Mouse (Mus musculus): ENCODE measurements around the gene Epm2aip1. TPM values are rescaled to one million over a fixed set of nuclear protein-coding genes. Genes with fewer than 3 reads are reported as not detected.

The Epm2aip1 gene
- polyA plus RNA-seq, 1 experiment from 2014 or later, result 36.0 TPM

DNA sequence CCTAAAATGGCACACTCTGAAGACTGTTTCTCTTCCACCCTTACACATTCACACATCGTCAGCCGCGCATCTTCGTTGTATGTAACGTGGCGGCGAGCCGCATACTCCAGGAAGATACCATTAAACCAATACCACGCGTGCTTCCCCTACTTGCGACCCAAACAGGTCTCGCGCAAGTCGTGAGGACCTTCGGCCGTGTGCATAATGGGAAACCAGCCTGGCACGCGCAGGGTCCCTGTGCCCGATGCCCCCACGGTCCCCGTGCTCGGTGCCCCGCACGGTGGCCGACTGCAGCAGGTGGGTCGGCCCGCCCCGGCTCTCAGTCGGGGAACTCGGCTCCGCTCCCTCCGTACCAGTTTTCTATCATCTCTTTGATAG is 684 bp upstream of the Epm2aip1 start:
- under 1% methylated on average over 32 of the region's 32 CpGs for WGBS
- Histone ChIP-seq H3K4me1 (ENCODE audit: insufficient read depth) (peaks cover 24% of the 10 kb centered on the region), H3K9ac (peak overlapping the region; percentile 78), H3K27me3 (ENCODE audit: insufficient read depth, low read length) (no peaks in the 10 kb centered on the region), H3K36me3 (ENCODE audit: insufficient read depth) (peaks cover 38% of the 10 kb centered on the region), H3K4me2 (peak overlapping the region; percentile 69), H3K4me3 (ENCODE audit: low read depth, low read length) (peak overlapping the region; percentile 90), H3K27ac (ENCODE audit: low read depth) (peak overlapping the region; percentile 91), H3K9me3 (ENCODE audit: low read depth, low read length) (no peaks in the 10 kb centered on the region)
- DNase-seq (no peak), ATAC-seq (ENCODE audit: insufficient read depth) (peak; percentile 65)
- TF ChIP-seq CTCF (IDR thresholded peaks at IDR 0.05; ENCODE audit: low read depth), result no peak

DNA sequence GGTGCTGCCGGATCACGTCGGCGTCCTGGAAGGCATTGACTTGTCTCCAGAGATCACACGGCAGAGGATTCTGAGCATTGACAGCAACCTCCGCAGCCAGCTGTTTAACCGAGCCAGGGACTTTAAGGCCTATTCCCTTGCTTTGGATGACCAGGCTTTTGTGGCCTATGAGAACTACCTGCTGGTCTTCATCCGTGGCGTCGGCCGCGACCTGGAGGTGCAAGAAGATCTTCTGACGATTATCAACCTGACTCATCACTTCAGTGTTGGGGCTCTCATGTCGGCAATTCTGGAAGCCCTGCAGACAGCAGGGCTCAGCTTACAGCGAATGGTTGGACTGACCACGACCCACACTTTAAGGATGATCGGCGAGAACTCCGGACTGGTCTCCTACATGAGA is 627 bp downstream of the Epm2aip1 start:
- H3K4me2 ChIP-seq, result peak overlapping the region; percentile 91
- DNase-seq (peak; percentile 34), ATAC-seq (ENCODE audit: insufficient read depth) (no peak)
- peak overlapping the region; percentile 97 for H3K27ac ChIP-seq (ENCODE audit: low read depth)
- H3K27me3 ChIP-seq (ENCODE audit: insufficient read depth, low read length), result no peaks in the 10 kb centered on the region
- peaks cover 35% of the 10 kb centered on the region for H3K36me3 ChIP-seq (ENCODE audit: insufficient read depth)
- H3K4me3 ChIP-seq (ENCODE audit: low read depth, low read length), result peak overlapping the region; percentile 90
- H3K9ac ChIP-seq, result peak overlapping the region; percentile 91
- WGBS, result 4% methylated on average over 19 of the region's 19 CpGs
- TF ChIP-seq CTCF (IDR thresholded peaks at IDR 0.05; ENCODE audit: low read depth), result no peak
- no peaks in the 10 kb centered on the region for H3K9me3 ChIP-seq (ENCODE audit: low read depth, low read length)
- peaks cover 29% of the 10 kb centered on the region for H3K4me1 ChIP-seq (ENCODE audit: insufficient read depth)

- ATAC-seq (ENCODE audit: insufficient read depth), result no peak
- no peak overlapping the region for H3K27ac ChIP-seq (ENCODE audit: low read depth)
- WGBS, result 55% methylated on average over 15 of the region's 15 CpGs
- H3K27me3 ChIP-seq (ENCODE audit: insufficient read depth, low read length), result no peaks in the 10 kb centered on the region
- H3K4me3 ChIP-seq (ENCODE audit: low read depth, low read length), result peak overlapping the region; percentile 90
- TF ChIP-seq CTCF (IDR thresholded peaks at IDR 0.05; ENCODE audit: low read depth), result no peak
- no peaks in the 10 kb centered on the region for H3K9me3 ChIP-seq (ENCODE audit: low read depth, low read length)
- H3K4me2 ChIP-seq, result peak overlapping the region; percentile 91
- no peak for DNase-seq
- peaks cover 33% of the 10 kb centered on the region for H3K36me3 ChIP-seq (ENCODE audit: insufficient read depth)
- peak overlapping the region; percentile 91 for H3K9ac ChIP-seq
- peaks cover 29% of the 10 kb centered on the region for H3K4me1 ChIP-seq (ENCODE audit: insufficient read depth)
Measured at GRCm38 (mm10) chr9:111272996-111273785, 1.5 kb downstream of the Epm2aip1 start.

- 82% methylated on average over 1 of the region's 1 CpGs for WGBS
- Histone ChIP-seq H3K36me3 (ENCODE audit: insufficient read depth) (peaks cover 41% of the 10 kb centered on the region), H3K27ac (ENCODE audit: low read depth) (no peak overlapping the region), H3K4me3 (ENCODE audit: low read depth, low read length) (peak overlapping the region; percentile 90; the same call in 1 of the 2 replicates), H3K4me2 (peak overlapping the region; percentile 91), H3K9me3 (ENCODE audit: low read depth, low read length) (no peaks in the 10 kb centered on the region), H3K9ac (no peak overlapping the region), H3K4me1 (ENCODE audit: insufficient read depth) (peaks cover 29% of the 10 kb centered on the region), H3K27me3 (ENCODE audit: insufficient read depth, low read length) (no peaks in the 10 kb centered on the region)
- no peak for TF ChIP-seq CTCF (IDR thresholded peaks at IDR 0.05; ENCODE audit: low read depth)
- no peak for ATAC-seq (ENCODE audit: insufficient read depth)
- DNase-seq, result no peak
Measured at GRCm38 (mm10) chr9:111273958-111274357, 2.2 kb downstream of the Epm2aip1 start.

DNA sequence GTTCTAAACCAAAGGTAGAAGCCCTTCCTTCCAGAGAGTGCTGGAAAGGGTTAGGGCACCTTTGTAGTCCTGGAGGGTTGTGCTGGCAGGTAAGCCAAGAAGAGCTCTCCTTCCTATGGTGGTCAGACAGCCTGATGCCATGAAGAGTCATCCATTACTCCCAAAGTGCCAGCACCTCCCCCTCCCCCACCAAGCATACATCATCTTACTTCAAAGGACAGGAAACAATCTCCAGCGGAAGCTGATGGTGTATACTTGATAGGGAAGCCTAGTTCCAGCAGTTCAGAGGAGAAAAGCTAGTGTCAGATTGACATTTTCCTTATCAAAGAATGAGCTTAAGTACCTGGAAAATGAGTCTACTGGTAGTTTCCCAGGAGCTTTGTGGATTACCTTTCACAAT is 3.4 kb downstream of the Epm2aip1 start:
- H3K27me3 ChIP-seq (ENCODE audit: insufficient read depth, low read length), result no peaks in the 10 kb centered on the region
- DNase-seq (no peak), ATAC-seq (ENCODE audit: insufficient read depth) (no peak)
- H3K9ac ChIP-seq, result peak overlapping the region; percentile 24
- H3K4me3 ChIP-seq (ENCODE audit: low read depth, low read length), result peak overlapping the region; percentile 21
- peaks cover 29% of the 10 kb centered on the region for H3K4me1 ChIP-seq (ENCODE audit: insufficient read depth)
- H3K36me3 ChIP-seq (ENCODE audit: insufficient read depth), result peaks cover 49% of the 10 kb centered on the region
- no peaks in the 10 kb centered on the region for H3K9me3 ChIP-seq (ENCODE audit: low read depth, low read length)
- no peak overlapping the region for H3K27ac ChIP-seq (ENCODE audit: low read depth)
- H3K4me2 ChIP-seq, result peak overlapping the region; percentile 91
- no peak for TF ChIP-seq CTCF (IDR thresholded peaks at IDR 0.05; ENCODE audit: low read depth)
- WGBS, result 5% methylated on average over 1 of the region's 1 CpGs

DNA sequence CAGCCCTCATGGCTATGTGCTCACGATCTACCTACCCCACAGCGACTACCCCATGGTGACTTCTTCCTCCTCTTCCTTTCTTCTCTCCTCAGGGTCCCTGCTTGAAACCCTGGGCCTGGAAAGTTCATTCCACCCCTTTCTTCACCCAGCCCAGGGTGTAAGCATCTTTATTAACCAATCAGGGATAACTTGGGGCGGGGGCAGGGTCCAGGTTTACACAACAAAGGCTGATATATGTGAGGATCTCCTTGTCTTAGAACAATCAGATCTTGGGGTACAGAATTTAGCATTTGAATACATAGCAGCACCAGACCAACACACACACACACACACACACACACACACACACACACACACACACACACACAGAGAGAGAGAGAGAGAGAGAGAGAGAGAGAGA is 13.3 kb downstream of the Epm2aip1 start:
- no peak overlapping the region for H3K27ac ChIP-seq (ENCODE audit: low read depth)
- no peak for DNase-seq
- H3K36me3 ChIP-seq (ENCODE audit: insufficient read depth), result no peaks in the 10 kb centered on the region
- no peak for ATAC-seq (ENCODE audit: insufficient read depth)
- TF ChIP-seq CTCF (IDR thresholded peaks at IDR 0.05; ENCODE audit: low read depth), result no peak
- H3K27me3 ChIP-seq (ENCODE audit: insufficient read depth, low read length), result no peaks in the 10 kb centered on the region
- no peak overlapping the region for H3K4me2 ChIP-seq
- WGBS, result 52% methylated on average over 3 of the region's 3 CpGs
- H3K9me3 ChIP-seq (ENCODE audit: low read depth, low read length), result no peaks in the 10 kb centered on the region
- H3K4me1 ChIP-seq (ENCODE audit: insufficient read depth), result no peaks in the 10 kb centered on the region
- no peak overlapping the region for H3K9ac ChIP-seq
- H3K4me3 ChIP-seq (ENCODE audit: low read depth, low read length), result no peak overlapping the region

GRCm38 (mm10) chr9:111285676-111286075 is 13.9 kb downstream of the Epm2aip1 start:
- 9% methylated on average over 5 of the region's 5 CpGs for WGBS
- no peaks in the 10 kb centered on the region for H3K27me3 ChIP-seq (ENCODE audit: insufficient read depth, low read length)
- H3K9ac ChIP-seq, result no peak overlapping the region
- TF ChIP-seq CTCF (IDR thresholded peaks at IDR 0.05; ENCODE audit: low read depth), result no peak
- ATAC-seq (ENCODE audit: insufficient read depth), result no peak
- H3K4me2 ChIP-seq, result no peak overlapping the region
- H3K9me3 ChIP-seq (ENCODE audit: low read depth, low read length), result no peaks in the 10 kb centered on the region
- no peaks in the 10 kb centered on the region for H3K36me3 ChIP-seq (ENCODE audit: insufficient read depth)
- no peak overlapping the region for H3K27ac ChIP-seq (ENCODE audit: low read depth)
- H3K4me1 ChIP-seq (ENCODE audit: insufficient read depth), result no peaks in the 10 kb centered on the region
- DNase-seq, result peak; percentile 33
- no peak overlapping the region for H3K4me3 ChIP-seq (ENCODE audit: low read depth, low read length)
